Mouse (Mus musculus) regulatory T cell (primary cell): Measurements from ENCODE around the gene Mdga1.

ENCODE experiments used
- in situ Hi-C: fragments of 300-600 bp; cut with MboI, MseI; formaldehyde crosslinking; loops from one replicate; pipeline ENCODE4 v1.15.1; 2025; ENCODE audit warnings: high pct_unique_total_duplicates

Mdga1 gene

DNA sequence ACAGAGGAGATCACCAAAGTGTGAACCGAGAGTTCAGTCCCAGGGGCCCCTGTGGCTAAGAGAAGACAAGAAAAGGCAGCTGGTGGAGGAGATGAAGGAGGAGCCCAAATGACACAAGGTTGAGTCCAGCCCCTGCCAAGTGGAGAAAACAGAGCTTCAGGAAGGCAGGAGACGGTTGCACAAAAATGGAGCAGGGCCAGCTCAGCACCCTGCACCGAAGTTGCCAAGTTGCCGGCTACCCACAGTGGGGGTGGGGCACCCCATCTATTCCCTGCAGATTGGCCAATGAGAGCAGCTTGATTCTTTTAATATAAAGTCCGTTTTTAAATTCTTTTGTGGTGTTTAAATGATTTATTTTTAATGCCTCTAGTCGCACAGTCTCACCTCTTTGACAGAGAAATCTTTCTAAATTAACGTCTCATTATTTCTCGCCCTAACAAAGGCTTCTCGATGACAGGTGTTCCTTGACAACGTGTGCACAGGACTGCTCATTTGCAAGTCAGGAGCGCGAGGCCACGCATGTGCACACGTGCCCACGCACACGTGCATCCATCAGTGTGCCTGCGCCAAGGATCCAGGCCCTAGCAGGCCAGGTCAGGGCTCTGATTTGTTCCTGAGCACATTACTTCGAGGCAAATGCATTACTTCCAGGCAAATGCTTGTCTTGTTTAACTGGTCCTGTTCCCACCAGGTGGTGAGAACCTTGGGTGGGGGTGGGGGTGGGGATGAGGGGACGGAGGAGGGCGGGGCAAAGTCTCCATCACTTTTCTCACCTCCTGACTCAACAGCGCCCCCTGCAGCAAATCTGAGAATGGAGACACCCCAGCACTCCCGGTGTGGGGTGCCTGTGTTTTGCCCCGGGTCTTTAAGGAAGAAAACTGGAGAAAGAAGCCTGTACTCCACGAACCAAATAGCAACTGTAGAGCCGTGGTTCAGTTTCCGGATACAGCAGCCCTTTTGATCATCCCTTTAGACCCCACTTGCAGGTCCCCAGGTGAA is 44.0 kb downstream of the Mdga1 start:
- in situ Hi-C loops = no loop called here

DNA sequence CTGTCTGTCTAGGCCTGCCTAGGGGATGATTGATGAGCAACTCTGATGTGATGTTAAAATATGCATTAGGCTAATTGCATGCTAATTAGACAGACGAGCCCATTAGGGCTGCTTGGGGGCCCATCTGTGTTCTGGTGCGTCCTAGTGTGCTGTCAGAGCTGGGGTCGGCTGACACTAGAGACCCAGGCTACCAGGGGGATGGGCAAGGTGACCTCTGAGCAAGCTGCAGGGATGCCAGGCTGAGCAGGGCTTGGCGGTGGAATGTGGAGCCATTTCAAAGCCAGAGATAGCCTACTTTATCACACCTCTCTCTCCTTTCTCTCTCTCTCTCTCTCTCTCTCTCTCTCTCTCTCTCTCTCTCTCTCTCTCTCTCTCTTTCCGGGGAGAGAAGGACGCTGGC is 49.8 kb downstream of the Mdga1 start:
- in situ Hi-C loops = no loop called here

GRCm38 (mm10) chr17:29919552-29919920 is 50.4 kb downstream of the Mdga1 start:
- in situ Hi-C loops = no loop called here

GRCm38 (mm10) chr17:29918791-29919551 is 50.9 kb downstream of the Mdga1 start:
- in situ Hi-C loops = no loop called here

DNA sequence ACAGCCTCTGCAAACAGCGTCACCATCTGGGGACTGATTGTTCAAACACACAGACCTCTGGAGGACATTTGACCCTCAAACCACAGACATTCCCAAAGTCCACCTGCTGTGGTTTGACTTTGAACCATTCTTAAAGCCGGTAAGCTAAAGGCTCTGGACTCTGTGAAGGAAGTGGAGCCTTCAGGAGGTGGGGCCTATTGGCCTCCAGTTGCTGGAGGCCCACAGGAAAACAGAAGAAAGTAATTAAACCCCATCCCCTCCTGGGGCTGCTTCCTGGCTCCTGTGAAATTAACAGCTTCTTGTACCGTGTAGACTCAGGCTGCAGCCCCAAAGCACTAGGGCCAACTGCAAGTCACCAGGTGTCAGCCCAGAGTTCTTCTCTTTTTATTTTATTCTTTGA is 52.9 kb downstream of the Mdga1 start:
- in situ Hi-C loops = no loop called here

DNA sequence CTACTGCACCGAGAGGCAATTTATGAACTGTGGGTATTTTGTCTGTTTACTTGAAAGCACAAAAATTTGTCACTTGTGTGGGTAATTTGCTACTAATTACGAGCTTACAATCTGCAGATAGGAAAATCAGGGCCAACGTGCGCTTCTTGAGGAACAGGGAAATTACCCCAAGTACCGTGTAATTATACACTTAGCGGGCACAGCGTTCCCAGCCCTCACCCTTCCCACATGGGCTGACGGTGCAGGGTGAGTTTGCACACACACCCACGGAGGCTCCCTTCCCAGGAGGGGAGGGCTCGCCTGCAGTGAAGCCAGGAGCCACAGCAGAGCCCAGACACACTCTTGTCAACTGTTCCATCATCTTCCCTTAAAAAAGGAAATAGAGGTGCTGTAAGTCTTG is 54.1 kb downstream of the Mdga1 start:
- in situ Hi-C loops = no loop called here

DNA sequence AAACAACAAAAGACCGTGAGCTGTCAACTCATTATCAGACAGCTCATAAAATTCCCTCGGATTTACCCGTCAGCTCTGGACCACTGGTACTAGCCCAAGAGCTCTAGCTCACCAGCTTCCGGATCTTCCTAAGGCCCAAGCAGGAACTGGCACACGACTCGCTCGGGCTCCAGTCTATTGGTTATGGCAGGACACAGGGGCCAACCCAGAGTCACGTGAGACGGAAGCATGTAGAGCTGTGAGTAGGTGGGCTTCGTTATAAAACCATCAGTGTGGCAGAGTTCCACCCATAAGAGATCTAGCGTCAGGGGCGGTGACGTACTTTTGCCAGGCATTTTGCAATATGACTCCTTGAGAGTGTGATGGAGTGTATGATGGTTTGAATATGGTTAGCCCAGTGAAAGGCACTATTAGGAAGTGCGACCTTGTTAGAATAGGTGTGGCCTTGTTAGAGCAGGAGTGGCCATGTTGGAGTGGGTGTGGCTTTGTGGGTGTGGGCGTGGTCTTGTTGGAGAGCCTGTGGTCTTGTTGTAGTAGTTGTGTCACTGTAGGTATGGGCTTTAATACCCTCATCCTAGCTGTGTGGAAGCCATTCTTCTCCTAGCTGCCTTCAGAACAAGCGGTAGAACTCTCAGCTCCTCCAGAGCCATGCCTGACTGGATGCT is 56.5 kb downstream of the Mdga1 start:
- in situ Hi-C loops = no loop called here

- in situ Hi-C loops = no loop called here
Measured at GRCm38 (mm10) chr17:29912733-29913132, 57.2 kb downstream of the Mdga1 start.

DNA sequence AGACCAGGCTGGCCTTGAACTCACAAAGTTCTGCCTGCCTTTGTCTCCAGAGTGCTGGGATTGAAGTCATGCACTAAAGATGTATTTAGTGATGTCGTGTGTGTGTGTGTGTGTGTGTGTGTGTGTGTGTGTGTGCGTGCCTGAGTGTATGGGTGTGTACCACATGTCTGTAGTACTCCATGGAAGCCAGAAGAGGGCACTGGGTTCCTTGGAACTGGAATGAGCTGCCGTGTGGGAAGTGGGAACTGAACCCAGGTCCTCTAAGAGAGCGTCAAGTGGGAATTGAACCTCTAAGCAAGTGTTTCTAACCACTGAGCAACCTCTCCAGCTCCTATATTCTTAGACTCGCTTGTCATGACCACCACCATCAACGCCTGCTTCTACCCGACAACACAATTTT is 60.9 kb downstream of the Mdga1 start:
- in situ Hi-C loops = no loop called here

DNA sequence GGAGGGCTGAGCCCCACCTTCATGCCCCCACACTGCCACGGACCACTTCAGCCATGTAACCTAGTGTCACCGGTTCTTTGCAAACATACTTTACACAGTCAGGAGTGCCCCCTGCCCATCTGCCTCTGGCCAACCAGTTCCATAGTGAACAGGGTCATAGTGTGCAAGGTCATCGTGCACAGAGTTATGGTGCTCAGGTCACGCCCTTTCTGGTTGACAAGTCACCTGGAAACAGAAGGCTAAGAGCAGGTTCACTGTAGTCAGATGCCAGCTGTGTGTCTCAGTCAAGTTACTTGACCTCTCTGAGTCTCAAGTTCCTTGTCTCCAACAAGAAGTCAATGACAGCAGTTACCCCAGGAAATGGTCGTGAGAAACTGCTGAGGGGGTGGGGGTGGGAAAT is 65.2 kb downstream of the Mdga1 start:
- in situ Hi-C loops = no loop called here

DNA sequence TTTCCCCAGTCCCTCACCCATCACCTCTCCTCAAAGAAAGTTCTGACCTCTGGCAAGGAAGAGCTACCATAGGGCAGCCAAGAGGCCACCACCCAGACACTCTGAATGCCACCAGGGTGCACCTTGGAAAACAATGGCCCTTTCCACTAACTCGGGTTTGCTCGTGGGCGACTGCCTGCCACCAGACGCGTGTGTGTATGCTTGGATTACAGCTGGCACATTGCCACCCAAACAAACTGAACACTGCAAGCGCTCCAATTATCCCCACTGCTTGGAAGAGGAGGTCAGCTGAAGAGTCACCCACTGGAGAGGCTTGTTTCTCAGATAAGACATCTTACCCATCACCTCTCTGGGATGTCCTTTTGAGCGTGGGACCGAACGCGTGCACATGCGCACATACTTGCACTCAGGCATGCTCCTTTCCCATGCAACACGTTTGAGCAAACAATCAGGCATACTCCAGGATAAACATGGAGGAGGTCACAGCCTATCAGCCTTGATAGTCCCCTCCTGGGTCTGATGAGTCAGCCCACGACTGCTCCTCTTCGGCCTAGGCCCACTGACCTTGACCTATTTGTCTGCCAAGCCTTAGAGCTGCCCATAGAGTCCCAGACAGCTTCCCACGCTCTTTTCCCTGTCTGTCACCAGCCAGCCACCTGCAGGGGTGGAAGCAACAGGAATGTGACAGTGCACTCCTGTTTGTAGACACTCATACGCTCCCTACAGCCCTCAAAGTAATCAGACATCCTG is 67.3 kb downstream of the Mdga1 start:
- in situ Hi-C loops = no loop called here

DNA sequence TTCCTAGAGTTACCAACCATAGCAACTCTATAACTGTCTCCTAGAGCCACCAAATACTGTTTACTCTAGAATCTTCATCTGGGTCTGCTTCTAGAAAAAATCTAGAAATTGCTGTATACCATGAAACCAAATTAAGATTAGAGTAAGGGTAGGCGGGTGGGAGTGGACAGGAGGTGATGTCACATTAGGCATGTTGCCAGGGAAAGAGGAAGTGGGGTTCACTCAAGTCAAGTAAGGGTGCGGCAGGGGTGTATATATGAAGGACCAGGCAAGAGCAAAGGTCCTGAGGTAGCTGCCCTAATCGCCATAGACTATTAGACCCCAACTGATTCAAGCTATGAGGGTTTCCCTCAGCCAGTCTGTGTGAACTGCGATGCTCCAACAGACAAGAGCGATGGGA is 69.6 kb downstream of the Mdga1 start:
- in situ Hi-C loops = no loop called here

DNA sequence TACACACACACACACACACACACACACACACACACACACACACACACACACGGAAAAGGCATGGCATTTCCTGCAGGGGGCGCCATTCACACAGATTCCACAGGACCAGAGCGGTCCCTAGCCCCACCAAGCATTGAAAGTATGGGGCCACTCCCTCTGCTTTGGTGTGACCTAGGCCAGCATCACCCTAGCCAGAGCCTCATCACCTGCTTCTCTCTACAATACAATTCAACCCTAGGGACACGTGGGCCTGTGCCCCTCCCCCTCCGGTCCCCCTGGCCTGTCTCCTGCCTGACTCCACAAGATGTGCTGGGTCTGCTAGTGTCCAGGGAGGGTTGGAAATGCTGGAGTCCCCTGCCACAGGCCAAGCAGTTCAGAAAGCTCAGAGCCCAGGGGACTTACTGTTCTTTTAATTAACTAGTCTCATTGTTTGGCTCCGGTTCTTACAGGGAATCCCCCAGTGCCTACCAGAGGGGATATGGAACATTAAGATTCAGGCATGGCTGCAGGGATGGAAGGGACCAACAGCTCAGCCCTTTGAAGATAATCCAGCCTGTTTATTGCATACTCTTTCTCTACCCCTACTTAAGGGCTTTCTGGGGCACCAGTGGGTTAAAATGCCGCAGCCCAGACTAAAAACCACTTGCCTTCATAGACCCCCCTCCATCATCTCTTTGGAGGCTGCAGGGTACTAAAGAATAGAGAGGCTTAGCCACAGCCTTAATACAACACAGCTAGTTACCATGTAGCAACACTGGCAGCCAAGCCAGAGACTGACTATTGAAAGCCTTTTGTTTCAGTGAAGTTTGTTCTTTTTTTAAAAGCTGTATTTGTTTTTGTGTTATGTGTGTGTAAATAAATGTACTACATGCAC is 73.5 kb downstream of the Mdga1 start:
- in situ Hi-C loops = no loop called here

DNA sequence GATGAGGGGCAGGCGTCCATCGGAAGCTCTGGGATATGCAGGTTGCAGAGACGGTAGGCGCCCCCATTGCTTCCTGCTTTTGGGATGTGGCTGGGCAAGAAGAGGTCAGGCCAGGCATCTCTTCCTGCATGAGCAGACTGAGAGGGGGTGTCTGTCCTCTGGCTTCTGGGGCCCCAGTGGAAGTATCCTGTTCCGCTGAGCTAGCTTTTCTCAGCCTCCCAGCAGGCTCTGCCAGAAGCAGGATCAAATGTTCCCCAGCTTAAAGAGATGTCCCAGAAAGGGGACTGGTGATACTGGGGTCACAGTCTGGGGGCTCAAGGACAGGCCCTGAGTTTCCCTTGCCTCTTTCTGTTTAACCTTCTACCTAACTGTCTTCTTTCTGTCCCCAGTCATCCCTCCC is 74.3 kb downstream of the Mdga1 start:
- in situ Hi-C loops = no loop called here

GRCm38 (mm10) chr17:29894965-29895364 is 74.9 kb downstream of the Mdga1 start:
- in situ Hi-C loops = no loop called here

GRCm38 (mm10) chr17:29890451-29891110 is 79.3 kb downstream of the Mdga1 start:
- in situ Hi-C loops = no loop called here

DNA sequence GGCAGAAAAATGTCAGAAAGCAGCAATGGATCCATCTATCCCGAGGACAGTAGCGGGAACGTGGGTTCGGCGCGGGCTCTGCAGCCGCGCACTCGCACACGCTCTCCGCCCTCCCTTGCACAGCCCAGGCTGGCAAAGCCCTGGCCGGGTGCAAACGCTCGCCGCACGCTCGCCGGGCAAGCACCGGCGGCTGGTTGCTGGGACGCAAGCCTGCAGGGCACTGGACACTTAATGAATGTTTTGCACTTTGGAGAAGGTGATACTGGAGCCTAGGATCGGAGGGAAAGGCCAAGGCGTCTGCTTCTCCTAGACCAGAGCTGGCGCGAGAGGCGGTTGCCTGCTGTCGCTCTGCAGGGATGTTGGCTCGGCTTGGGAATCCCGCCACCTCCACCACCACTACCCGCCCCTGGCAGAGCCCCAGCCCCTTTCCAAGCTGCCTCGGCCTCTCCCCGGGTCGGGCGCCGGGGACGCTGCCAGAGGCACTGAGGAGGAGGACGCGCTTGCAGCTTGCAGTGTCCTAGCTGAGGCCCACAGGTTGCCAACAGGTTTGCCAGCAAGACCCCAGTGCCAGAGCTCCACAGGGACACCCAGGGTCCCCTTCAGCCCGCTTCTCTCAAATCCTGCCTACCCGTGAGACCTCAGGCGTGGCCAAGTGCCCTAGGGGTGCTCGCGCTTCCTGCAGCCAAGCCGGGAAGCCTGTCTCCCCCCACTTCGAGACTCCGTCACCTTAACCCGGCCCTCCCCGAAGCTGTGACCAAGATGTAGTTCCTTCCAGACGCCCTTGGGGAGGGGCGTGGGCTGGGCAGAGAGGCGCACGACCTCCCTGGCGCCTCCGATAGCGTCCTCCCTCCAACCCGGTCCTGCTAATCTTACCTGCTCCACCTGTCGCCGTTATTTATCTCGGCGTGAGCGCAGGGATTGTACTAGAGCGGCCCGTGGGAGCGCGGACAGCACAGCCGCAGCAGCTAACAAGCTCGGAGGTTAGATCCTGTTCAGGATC is 80.6 kb downstream of the Mdga1 start:
- in situ Hi-C loops = no loop called here

GRCm38 (mm10) chr17:29887881-29888826 is 81.7 kb downstream of the Mdga1 start:
- in situ Hi-C loops = no loop called here
